Mouse (Mus musculus) urinary bladder, postnatal 36 days (tissue): Measurements from ENCODE around the gene Rapsn.
"Not testable (repeated sequence)": the region's sequence is repeated elsewhere in the genome, so short reads cannot be mapped to it uniquely, and the experiment has no call there.

Experiments
- DNase-seq, 2 experiments: peaks; one replicate each; pipeline ENCODE4 v3.0.0; 2022; ENCODE audit warnings: low spot score in 2 of 2, mixed read lengths in 1 of 2

Gene Rapsn

DNA sequence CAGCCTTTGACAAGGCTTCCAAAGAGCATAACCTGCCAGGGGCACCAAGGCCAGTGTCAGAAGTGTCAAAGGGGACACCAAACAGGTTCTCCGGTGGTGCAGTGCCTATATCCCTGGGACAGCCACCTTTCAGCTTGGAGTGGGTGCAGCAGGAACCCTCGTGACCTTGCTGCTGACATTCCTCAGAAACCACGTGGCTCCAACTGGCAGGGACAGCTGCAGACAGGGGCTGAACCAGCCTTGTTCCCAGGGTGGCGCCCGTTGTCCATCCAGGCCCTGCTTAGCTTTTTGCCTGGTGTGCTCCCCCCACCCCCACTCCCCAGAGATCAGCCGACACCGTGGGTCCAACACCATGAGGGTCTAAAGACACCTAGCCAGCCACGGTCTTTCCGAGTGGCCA, at the start of gene Rapsn:
Gene Rapsn (plus strand): TSS at position 236 of the 400 bp plus-strand sequence.
- no peak for DNase-seq

DNA sequence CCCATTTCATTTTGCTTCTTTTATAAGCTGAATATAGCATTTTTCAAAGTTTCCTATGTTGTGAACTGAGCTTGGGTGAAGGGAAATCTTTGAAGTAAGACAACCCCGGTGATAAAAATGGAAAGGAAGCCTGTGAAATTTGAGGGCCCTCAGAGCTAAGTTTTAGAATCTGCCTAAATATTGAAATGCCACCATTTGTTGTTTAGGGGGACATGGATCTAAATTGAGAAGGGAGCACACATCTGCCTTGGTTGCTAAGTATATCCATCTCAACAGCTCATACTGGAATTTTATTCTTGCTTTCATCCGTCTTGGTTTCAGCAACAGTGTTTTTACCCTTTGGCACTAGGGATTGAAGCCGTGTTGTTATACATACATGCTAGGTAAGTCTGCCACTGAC, 49.4 kb upstream of the Rapsn start:
- DNase-seq, result no peak

DNA sequence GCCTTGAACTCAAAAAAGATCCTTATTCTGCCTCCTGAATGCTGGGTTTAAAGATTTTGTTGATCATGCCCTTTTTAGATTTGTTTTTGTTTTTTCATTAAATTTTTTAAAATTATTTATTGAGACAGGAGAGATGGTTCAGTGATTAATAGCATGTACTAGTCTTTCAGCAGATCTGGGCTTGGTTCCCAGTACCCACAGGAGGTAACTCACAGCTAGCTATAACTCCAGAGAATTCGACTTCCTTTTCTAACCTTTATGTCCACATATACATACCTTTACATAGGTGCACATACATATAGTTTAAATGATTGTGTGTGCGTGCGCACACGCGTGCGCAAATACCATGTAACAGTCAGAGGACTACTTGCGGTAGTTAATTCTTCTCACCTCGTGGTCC, 26.9 kb upstream of the Rapsn start:
- DNase-seq, result no peak

DNA sequence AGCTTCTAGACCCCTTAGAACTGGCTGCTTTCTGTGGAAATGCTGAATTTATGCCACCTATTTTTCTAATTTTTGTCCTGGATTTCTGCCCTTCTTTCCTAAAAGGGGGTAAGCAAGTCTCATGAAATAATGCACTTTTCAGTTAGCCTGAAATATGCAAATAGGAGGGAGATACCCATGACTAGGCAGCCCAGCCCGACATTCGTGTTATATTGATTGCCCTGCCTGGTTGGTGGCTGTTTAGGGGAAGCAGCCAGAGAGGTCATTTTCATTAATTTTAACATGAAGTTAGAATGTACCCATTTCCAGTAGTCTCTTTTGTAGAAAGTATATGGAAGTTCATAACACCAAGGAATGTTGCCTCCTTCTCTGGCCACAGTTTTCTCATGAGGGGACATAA, 21.5 kb upstream of the Rapsn start:
- no peak for DNase-seq

DNA sequence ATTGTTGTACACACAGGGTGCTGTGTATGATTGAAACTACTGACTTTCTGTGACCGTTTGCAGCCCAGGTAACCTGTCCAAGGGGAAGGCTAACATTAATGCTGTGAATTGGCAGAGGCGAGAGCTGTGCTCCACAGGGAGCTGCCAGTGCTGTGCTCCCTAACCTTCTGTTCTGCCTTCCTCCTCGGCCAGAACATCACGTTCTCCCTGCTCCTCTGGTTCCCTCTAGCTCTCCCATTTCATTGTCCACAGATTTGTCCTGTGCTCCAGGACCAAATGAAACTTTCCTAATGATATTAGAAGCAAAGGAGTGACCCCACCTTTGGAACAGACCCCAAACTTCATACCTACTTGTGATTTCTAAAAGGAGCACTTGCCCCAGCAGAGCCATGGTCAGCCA, 20.0 kb upstream of the Rapsn start:
- no peak for DNase-seq

DNA sequence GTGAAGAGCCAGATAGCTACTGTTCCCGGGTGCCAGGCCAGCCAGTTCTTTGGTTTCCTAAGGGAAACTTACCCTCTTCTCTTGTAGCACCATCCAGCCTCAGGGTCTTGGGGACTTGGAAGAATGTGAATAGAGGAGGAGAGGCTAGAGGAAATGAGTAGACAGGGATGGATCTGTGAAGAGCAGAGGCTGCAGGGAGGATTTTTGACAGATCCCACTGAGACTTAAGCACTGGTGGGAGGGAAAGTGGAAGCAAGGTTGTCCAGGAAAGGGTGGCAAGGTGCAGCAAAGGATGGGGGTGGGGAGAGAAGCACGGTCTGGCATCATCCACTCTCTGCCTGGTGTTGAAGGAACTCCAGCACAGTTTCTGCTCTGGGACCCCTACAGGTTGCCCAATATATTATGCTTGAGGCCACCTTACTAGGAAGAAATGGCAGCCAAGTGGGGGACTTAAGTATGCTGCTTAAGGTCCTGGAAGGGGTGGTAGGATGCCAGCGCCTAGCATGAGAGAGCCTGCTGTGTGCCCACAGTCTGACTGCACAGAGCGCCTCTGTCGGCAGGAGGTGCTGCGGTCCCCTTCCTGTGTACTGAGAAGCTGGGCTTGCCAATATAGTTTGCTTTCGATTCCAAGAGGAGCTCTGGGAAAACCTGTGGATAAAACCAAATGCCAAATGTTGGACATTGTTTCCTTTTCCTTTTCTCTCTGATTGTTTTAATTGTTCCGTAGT, 17.2 kb upstream of the Rapsn start:
- peak in 1 of 2 experiments; percentile 10 for DNase-seq

DNA sequence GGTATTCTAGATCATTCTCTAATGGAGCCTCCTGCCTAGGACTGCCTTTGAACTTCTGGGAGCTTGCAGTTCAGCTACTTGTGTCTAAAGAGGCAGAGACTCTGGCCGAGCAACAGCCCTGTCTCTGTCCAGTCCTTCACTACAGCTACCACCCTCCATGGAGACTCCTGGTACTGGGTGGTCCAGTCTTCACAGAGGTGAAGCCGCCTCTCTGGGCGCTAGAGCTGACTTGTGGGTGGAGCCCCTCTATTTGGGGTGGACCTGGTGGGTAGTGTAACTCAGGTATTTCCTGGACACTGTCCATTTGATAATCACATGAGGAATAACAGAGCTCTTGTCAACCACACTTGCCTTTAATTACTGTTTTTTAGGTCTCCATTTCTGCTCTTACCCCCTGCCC, 15.5 kb upstream of the Rapsn start:
- DNase-seq, result no peak

DNA sequence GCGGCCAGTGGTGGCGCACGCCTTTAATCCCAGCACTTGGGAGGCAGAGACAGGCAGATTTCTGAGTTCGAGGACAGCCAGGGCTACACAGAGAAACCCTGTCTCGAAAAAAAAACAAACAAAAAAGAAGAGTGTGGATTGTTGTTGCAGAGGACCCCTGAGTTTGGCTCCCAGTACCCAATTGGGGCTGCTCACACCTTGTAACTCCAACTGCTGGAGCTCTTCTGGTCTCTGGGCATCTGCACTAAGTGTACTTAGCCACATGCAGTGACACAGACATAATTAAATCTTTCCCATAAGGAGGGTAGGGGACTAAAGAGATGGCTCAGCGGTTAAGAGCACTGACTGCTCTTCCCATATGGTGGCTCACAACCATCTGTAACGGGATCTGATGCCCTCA, 13.2 kb upstream of the Rapsn start:
- DNase-seq, result not testable (repeated sequence)

DNA sequence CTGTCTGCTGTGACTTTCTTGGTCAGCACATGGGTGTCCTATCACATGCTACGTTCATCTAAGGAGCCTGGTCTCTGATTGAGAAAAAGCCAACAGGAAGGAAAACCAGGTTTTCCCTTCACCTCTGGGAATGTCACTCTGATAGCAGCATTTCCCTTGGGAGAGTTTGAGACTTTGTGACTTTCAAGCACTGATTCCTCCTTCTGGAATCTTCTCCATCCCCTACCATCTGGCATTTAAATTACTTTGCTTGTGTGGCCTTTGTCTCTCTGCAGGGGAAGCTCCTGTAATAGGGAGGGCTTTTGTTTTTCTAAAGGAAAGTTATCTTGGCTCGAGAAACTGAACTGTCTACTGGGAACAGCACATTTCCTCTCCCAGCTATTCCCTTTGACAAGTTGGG, 12.3 kb upstream of the Rapsn start:
- no peak for DNase-seq

DNA sequence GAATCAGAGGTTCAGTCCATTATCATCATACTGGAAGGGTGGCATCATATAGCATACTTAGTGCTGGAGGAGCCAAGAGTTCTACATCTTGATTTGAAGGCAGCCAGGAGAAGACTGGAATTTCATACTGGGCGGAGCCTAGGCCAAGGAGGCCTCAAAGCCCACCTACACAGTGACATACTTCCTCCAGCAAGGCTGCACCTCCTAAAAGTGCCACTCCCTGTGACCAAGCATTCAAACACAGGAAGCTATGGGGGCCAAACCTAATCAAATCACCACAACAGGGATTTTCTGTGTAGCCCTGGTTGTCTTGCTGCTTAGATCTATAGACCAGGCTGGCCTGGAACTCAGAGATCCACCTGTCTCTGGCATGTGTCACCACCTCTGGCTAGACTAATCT, 11.5 kb upstream of the Rapsn start:
- no peak for DNase-seq

DNA sequence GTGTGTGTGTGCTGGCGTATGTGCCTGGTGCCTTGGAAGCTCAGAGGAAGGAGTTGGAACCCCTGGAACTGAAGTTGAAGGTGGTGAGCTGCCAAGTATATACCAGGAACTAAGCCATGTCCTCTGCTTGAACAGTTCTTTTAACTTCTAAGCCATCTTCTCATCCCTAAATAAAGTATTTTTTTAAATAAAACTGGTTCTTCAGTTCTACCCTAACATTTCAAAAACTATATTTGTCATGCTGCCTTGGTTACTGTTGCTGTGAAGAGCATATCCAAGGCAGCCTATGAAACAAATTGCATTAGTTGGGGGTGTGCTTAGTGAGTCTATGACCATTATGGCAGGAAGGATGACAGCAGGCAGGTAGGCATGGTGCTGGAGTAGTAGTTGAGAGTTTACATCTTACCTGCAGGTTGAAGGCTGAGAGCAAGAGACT, 10.3 kb upstream of the Rapsn start:
- no peak for DNase-seq

DNA sequence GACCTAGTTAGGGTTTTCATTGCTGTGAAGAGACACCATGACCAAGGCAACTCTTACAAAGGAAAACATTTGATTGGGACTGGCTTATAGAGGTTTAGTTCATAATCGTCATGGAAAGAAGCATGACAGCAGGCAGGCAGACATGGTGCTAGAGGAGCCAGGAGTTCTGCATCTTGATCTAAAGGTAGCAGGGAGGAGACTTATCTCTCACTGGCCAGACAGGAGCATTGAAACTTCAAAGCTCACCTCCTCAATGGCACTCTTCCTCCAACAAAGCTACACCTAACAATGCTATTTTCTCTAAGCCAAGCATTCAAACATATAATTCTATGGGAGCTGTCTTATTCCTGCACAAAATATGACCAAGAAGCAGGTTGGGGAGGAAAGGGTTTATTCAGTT, 8.9 kb upstream of the Rapsn start:
- no peak for DNase-seq

DNA sequence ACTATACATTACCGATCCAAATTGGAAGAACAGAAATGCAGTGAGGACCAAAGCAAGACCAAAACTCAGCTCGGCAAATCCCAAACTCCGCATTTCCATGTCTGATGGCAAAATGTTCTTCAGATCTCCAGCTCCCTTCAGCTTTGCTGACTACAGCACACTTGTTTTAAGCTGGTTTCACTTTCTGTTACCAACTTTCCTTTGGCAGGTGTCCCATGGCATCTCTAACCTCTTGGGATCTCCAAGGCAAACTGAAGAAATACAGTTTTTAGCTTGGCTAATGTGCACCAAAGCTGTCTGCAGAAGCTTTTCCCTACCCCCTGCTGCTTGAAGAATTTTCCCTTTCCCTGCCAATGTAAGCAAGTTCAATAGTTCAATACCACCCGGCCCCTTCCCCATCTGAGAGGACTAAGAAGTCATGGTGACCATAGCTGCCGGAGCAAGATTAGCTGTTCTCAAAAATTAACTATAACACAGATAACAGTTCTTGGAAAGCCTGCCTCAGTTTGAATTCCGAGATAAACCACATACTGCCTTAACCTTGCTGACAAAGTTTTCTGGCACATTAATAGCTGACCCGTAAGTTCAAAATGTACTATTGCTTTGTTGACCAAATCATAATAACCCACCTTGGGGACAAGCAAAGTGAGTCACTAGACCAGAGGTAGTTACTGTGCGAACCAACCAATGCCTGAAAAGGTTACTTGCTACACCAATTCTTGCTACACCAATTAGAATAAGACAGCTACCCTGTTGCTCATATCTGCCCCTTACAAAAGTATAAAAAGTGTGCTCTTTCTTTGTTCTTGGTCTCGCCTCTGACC, 7.8 kb upstream of the Rapsn start:
- DNase-seq, result peak in 1 of 2 experiments; percentile 52

DNA sequence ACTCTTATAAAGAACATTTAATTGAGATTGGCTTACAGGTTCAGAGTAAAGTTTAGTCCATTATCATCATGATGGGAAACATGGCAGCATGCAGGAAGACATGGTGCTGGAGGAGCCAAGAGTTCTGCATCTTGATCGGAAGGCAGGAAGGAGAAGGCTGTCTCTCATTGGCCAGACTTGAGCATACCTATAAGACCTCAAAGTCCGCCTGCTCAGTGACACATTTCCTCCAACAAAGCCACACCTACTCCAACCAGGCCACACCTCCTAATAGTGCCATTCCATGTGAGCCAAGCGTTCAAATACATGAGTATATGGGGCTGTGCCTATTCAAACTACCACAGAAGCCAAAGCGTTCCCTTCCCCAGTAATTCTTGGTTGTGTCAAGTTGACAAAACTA, 4.2 kb upstream of the Rapsn start:
- no peak for DNase-seq

DNA sequence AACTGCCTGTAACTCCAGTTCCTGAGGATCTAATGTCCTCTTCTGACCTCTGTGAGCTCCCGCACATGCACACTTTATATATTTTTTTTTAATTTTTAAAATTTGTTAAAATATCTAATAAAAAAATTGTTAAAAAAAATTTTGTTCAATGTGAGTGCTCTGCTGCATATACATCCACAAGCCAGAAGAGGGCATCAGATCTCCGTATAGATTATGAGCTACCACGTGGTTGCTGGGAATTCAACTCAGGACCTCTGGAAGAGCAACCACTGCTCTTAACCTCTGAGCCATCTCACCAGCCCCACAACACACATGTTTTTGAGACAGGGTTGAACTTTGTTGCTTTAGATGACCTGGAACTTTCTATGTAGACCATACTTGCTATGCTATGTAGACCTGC, 2.4 kb upstream of the Rapsn start:
- no peak for DNase-seq

DNA sequence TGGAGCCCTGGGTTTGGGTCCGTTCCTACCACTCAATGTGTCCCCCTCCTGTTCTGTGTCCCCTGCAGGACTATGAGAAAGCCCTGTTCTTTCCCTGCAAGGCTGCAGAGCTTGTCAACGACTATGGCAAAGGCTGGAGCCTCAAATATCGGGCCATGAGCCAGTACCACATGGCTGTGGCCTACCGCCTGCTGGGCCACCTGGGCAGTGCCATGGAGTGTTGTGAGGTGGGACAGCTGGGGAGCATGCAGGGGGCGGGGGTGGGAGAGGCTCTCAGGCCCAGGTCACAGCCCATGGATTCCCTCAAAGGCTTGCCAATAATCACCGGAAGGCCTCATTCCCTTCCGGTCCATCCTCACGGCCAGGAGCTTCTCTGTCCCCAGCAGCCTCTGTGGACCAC, 6.4 kb downstream of the Rapsn start:
- DNase-seq, result no peak

DNA sequence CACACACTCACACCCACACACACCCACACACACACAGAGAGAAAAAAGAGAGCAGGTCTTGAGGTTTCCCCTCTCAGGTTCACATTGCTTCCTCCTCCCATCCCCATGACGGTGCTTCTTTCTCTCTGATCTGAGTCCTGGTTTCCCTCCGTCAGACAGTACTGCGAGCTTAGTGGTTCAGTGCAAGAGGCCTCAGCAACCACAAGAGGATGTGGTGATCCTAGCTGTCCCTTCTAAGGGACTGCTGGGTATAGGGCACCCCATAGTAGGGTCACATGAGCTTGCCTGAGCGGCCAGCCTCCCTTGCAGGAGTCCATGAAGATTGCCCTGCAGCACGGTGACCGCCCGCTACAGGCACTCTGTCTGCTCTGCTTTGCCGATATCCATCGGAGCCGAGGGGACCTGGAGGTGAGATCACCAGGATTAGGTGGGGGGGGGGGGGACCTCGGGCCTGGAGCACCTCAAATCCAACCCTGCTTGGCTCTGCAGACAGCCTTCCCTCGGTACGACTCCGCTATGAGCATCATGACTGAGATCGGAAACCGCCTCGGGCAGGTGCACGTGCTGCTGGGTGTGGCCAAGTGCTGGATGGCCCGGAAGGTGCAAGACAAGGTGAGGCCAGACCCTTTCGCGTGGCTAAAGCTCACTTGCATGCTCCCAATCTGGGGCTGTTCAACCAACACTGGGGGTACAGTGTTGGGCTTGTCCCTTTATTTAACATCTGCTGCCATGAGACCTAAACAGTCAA, 7.4 kb downstream of the Rapsn start:
- DNase-seq, result no peak

DNA sequence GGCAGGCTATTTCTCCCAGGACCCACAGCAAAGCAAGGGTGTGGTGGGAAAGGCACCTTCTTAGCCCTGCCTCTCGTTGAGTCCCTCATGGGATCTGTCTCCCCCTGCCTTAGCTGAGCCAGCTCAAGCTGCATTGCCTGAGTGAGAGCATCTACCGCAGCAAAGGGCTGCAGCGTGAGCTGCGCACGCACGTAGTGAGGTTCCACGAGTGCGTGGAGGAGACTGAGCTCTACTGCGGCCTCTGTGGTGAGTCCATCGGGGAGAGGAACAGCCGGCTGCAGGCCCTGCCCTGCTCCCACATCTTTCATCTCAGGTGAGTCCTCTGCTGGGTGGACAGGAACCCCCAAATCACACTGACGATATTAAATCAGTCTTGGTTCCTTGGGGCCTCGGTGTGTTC, 9.3 kb downstream of the Rapsn start:
- no peak for DNase-seq

DNA sequence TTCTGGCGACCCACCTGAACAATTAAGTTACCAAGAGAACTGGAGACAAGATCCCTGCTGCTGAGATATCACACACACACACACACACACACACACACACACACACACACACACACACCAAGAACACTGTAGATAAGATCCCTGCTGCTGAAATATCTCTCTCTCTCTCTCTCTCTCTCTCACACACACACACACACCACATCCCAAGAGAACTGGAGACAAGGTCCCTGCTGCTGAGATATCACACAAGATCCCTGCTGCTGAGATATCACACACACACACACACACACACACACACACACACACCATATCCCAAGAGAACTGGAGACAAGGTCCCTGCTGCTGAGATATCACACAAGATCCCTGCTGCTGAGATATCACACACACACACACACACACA, 10.4 kb downstream of the Rapsn start:
- DNase-seq, result not testable (repeated sequence)

DNA sequence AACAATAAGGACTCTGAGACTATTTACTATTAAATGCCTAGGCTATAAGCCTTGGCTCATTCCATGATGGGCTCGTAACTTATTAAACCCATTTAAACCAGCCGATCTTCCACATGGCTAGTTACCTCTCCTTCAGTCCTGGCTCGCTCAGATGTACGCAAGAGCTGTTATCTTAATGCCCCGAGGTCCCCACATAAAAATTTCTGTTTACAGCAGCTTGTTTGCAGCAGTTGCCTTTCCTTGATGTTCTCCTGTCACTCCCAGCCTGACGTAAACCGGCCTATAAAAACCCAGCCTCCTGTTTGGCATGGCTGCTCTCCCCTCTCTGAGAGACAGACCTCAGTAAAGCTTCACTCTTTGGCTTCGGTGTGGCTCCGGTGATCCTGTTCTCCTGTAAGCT, 11.9 kb downstream of the Rapsn start:
- DNase-seq, result no peak

DNA sequence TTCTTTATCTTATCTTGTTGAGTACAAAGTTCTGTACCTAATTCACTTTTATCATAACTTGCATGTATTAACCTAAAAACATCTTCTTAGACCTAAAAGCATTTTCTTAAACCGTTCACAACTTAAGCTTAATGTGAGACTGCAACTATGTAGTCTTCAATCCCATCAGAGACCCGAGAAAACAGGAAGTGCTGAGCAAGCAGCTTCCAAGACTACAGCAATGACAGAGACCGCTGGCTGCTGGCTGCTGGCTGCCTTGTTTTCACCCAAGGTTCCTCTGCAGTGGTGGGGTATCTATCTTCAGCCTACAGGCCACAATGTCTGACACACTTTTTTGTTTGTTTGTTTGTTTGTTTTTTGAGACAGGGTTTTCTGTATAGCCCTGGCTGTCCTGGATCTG, 16.5 kb downstream of the Rapsn start:
- DNase-seq, result no peak

DNA sequence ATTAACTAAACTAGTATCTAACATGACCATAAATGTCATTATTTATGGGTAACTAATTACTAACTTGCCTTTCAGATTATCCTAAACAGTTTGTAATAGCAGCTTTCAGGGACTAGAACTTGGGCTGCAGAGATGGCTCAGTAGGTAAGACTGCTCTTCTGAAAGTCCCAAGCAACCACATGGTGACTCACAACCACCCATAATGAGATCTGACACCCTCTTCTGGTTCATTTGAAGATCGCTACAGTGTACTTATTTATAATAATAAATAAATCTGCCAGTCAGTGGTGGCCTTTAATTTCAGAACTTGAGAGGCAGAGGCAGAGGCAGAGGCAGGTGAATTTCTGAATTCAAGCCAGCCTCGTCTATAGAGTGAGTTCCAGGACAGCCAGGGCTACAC, 17.3 kb downstream of the Rapsn start:
- no peak for DNase-seq
